Mouse (Mus musculus) heart, adult 2 months (tissue): ENCODE measurements at regions not wholly inside any gene's neighbourhood (a gene's known extent, or its start where the extent isn't known, plus 50 kb on each side); places are given as distances from the start of the nearest gene placed in this dataset.

Experiments
- CTCF ChIP-seq: fragments of 200-600 bp; IDR thresholded peaks from 2 replicates; pipeline ENCODE4 v1.8.1; 2022; ENCODE audit warnings: antibody characterized with exemption, mild to moderate bottlenecking, moderate library complexity
- EP300 ChIP-seq: fragments of 200-500 bp; IDR thresholded peaks from 2 replicates; pipeline ENCODE4 v1.6.1; 2011; ENCODE audit warnings: low read depth, low read length, control low read depth; ENCODE audit not compliant: insufficient read depth
- POLR2A ChIP-seq: fragments of 200-500 bp; IDR thresholded peaks from 2 replicates; pipeline ENCODE4 v1.6.1; 2011; ENCODE audit warnings: mild to moderate bottlenecking, low read depth, low read length, control low read depth; ENCODE audit not compliant: insufficient read depth

DNA sequence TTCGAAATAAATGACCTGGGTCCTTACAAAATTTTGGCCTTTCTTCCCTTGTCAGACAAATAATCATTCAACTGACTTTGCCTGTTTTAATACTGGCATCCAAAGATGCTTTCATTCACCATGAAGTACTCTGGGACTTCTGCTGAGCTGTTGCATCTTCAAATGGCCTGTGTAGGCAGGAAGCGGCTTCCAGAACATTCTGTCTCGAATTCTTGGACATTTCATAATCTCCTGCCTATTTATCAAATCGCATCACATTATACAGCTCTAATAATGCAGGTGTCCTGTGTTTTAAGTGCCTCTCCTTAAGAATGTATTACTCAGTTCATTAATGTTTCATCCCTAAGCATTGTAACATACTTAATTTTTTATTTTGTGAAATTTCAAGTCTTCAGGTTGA lies 420.1 kb upstream of the Pmfbp1 start:
- TF ChIP-seq POLR2A, result no peak
- TF ChIP-seq CTCF, result no peak
- no peak for TF ChIP-seq EP300
